Mouse (Mus musculus): Measurements from ENCODE around the gene Glce.

The Glce gene

GRCm38 (mm10) chr9:62026600-62026999 is 95.9 kb downstream of the Glce start, which contains the start of gene Paqr5:
TSS of gene Paqr5 (minus strand) at chr9:62026856.
- peak; percentile 85 for DNase-seq (ENCODE audit: low spot score)

- DNase-seq (ENCODE audit: low spot score), result no peak
Measured at GRCm38 (mm10) chr9:62025056-62025455, 97.4 kb downstream of the Glce start.

GRCm38 (mm10) chr9:62023879-62024278 is 98.6 kb downstream of the Glce start:
- no peak for DNase-seq (ENCODE audit: low spot score)

- no peak for DNase-seq (ENCODE audit: low spot score)
Measured at GRCm38 (mm10) chr9:62022961-62023680, 99.3 kb downstream of the Glce start.

GRCm38 (mm10) chr9:62021583-62022120 is 100.8 kb downstream of the Glce start:
- DNase-seq (ENCODE audit: low spot score), result peak; percentile 40

- DNase-seq (ENCODE audit: low spot score), result no peak
Measured at GRCm38 (mm10) chr9:62020259-62020658, 102.2 kb downstream of the Glce start.

- peak; percentile 90 for DNase-seq (ENCODE audit: low spot score)
Measured at GRCm38 (mm10) chr9:62018229-62019093, 104.0 kb downstream of the Glce start.

GRCm38 (mm10) chr9:62017329-62017728 is 105.1 kb downstream of the Glce start:
- peak; percentile 35 for DNase-seq (ENCODE audit: low spot score)

- DNase-seq (ENCODE audit: low spot score), result no peak
Measured at GRCm38 (mm10) chr9:62015504-62015903, 107.0 kb downstream of the Glce start.

GRCm38 (mm10) chr9:62013316-62014097 is 108.9 kb downstream of the Glce start:
- no peak for DNase-seq (ENCODE audit: low spot score)

GRCm38 (mm10) chr9:62008360-62008759 is 114.1 kb downstream of the Glce start:
- DNase-seq (ENCODE audit: low spot score), result no peak

All from urinary bladder, postnatal 14 days (tissue).